Mouse (Mus musculus) heart, adult 8-10 months (tissue): ENCODE measurements around the gene Tbc1d2b. TPM values are rescaled to one million over a fixed set of nuclear protein-coding genes. Genes with fewer than 3 reads are reported as not detected.

Experiments
- DNase-seq: peaks from one replicate; pipeline ENCODE4 v3.0.0; 2022; ENCODE audit warnings: low spot score
- total RNA-seq, 4 experiments: library from RNA; stranded (reverse); gene quantifications; 2 replicates each; pipeline ENCODE4 v1.2.4; 2022

Tbc1d2b gene
- total RNA-seq, 4 experiments from 2014 or later, result 8.7 to 10.3 (median 9.4) TPM

DNA sequence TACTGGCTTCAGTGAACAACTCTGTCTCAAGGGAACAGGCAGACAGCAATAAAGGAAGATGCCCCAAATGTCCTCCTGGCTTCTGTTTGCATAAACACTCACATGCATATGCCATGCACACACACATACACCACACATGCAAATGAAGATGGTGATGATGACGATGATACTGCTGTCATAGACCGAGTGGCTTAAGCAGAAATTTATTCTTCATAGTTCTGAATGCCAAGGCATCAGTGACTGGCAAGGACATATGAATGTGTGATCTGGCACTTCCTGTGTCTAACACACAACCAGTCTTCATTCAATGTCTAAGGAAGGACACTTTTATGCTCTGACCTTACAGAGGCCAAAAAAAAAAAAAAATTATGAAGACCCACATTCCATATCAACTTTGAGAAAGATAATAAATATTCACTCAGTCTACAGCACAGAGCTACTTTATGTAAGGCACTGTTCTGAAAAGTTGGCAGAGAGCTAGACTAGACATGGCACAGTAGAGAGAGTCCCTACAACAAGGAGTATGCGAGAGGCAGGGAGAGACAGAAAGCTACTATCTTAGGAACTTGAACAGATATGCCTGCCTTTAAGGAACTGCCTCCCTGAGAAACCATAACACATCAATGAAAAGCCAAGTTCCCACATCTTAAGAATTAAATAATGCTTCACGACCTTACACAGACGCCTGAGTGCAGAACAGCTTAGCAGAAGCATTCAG lies 5.1 kb downstream of the Tbc1d2b start:
- DNase-seq, result no peak

DNA sequence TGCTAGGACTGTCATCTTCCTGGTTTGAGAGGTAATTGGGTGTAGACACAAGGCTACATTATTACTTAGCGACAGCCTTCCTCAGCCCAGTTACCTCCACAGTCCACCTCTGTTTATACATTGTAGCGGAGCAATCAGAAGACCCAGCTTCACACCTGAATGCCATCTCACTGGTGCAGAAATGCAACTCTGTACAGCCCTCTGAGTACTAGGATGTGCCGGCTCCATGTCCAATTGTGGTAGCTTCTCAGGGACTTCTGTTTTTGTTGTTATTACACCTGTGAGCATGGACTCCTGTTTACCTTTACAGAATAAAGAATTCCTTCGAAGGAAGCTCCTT lies 7.3 kb downstream of the Tbc1d2b start:
- no peak for DNase-seq

DNA sequence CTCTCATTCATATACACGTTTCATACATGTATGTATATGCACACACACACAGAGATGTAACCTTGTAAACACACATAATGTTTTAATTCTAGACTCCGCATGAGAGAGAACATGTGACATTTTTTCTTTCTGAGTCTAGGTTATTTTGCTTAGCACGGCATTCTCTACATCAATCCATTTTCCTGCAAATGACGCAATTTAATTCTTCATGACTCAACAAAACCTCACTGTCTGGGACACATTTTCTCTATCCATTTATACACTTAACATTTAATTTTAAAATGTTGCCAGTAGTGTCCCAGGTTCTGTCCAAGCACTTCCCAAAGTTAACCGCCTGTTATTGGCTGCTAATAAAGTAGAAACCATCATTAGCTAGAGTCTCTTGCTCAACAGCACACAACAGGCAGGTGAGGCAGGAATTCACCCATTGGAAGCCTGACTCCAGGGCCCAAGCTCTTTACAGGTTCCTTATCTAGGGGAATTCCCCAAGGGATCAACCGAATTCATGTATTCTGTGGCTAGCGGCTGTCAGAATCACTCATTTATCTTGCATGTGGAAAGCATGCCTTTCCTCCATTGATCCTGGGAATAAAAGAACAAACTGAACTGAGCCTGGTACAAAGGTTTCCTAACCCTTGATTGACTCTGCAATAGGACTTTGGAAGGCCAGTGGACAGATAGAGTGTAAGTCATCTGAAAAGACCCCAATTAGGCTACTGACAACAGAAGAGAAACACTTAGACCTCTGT lies 7.8 kb downstream of the Tbc1d2b start:
- DNase-seq, result no peak

DNA sequence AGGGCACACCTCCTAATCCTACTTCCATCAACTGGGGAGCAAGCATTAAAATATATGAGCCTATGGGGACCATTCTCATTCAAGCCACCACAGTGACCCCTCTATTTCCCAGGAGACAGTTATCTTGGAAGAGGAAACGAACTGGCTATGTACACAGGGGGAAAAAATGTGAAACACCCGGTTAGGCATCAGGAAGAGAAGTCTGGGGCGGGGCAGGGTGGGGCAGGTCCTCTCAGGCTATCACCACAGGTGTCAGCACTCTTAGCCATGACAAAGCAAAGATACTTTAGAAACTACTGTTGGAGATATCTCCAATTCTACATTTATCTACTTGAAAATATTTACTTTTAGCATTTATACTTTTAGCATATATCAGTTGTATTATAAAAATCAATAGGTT lies 8.5 kb downstream of the Tbc1d2b start:
- no peak for DNase-seq

DNA sequence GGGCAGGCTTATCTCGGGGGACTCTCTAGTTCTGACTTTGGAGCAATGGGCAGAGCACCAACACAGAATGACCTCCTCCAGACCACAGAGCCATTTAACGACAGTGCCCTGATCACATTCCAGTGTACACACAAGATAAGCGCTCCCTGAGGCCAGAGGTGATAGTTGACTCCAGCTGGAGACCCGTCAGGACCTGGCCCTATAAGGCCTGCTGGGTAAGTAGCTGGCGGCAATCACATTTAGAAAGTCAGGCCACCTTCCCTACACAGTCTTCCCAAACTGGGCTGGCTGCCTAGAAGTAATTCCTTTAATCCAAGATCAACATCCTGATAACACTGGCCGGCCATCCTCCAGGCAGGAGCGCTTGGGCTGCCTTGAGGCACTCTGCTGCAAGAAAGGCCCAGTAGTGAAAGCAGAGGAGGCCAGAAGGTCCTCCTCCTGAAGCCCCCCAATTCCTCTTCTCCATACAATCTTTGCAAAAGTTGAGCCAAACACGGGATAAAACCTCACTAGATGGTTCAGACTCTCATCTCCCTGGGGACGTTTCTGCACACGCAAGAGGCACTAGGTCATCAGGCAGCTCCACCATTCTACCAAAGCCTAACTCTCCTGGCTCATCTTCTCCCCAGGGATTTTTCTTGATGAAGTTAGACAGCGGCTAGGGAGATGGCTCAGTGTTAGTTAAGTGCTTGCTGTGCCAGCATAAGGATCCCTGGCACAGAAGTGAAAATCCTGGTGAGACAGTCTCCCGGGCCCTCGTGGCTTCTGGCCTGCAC lies 9.8 kb downstream of the Tbc1d2b start:
- peak; percentile 33 for DNase-seq

DNA sequence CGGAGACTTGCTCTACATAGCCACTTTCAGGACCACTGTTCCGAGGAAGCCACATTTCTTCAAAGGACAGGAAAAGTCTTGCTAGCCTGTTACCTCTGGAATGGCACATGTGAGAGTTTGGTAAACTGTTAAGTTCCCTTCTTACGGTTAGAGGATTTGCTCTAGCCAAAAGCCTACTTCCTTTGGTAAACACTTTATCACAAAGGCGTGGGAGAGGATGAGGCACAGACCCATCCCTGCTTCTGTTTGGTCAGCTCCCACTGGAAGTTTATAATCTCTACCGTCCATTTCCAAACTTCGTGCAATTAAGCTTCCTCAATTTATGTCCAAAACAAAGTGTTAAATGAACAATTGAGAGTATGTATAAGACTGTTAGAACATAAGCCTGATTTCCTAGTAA lies 10.5 kb downstream of the Tbc1d2b start:
- DNase-seq, result no peak

DNA sequence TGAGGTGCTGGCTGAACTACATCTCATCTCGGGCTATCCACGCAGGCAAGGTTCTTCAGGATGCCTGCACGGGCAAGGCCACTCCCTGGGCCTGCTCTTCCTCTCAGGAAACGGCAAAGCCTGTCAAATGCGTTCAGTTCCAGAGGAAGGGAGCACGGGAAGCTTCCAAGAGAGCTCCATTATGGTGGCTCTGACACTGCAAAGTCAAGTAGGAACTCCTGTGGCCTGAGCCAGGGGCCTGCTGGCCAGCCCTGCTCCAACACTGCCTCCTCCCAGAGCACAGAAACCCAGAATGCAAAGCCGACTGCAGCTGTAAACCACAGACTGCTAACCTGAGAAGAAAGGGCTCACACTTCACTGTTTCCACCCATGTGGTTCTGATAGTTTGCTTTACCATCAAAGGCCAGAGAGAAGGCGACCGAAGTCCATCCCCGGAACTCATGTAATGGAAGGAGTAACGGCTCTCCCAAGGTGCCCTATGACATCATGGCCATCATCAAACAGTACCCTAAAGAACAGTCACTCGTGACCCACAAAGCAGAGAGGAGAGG lies 11.1 kb downstream of the Tbc1d2b start:
- peak; percentile 31 for DNase-seq

DNA sequence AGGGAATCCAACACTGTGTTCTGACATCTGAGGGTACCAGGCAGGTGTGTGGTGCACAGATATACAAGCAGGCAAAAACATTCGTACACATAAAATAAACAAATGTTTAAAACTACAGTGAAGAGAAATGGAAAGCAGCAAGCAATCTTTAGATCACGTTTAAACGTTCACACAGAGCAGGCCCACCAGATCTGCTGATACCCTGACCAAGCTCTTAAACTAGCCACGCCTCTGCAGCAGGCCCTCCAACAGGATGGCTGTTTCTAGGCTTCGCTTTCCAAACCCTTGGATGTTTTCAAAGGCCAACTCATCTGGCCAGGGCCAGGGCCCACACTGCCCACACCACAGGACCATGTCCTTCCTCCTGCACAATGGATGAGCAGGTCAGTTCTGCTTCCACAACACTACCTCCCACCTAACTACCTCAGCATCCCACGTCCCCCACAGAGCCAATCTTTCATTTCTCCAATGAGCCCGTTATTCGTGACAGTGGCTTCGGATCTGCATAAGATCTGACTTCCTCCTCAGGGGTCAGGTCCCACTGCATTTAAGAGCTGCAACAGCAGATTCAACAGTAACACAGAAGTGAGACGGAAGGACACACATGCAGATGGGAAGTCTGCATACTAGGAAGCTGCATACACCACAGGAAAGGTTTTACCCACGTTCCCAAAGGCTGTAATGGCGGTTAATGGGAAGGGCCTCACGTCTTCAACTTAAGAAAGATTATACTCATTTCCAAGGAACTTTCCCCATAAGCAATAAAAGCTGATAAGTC lies 12.7 kb downstream of the Tbc1d2b start:
- DNase-seq, result no peak

DNA sequence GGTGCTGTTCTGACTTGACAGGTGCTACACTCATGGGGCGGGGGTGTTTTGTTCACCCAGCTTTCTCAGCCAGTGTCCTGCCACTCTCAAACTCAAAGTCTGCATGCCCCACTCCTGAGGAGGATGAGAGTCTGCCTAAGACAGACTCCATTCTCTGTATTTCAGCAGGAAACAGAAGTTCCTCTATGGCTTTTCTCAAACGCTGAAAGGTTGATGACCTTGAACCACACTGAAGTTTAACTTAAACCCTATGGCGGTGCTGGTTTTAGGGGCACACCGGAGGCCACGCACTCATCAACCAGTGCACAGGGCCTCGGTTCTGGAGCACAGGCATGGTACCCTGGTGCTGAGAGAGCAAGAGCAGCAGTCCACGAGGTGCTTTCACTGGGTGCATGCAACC lies 13.4 kb downstream of the Tbc1d2b start:
- no peak for DNase-seq

DNA sequence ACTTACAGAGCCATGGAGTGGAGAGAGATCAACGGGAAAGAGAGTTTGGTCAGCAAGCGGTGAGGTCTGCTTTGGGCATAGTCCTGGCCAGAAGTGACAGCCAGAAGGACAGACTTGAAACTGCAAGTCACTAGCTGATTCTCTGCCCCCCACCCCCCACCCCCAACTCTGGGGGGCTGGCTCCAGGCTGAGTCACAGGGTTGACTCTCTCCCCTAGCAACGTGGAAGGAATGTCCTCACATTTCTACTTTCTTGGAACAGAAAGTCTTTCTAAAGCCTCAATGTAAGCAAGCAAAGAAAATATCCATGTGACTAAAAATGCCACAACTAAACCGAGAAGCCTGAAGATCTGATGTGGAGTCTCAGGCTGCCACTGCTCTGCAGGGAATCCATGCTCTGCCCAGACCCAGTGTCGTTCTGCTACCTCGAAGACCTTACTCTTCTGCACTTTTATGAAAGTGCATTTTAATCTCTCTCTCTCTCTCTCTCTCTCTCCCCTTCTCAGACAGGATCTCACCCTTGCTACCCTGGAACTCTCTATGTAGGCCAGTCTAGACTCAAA lies 14.7 kb downstream of the Tbc1d2b start:
- DNase-seq, result no peak

DNA sequence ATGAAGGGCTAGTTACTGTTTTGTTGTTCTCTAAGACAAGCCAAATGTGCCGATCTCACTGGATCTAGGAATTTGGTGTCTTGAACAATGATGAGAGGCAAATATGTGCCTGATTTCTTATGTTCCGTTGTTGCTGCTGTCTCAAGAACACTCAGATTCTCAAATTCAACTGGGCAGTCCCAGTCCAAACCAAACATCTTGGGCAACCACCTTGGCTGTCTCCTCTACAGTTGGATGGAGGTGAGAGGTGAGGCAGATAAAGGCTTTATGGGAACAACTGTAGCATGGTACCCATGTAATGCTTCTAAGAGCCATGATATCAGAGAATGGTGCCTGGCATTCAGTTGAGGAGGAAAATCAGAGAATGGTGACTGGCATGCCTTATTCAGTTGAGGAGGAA lies 17.4 kb downstream of the Tbc1d2b start:
- DNase-seq, result no peak

DNA sequence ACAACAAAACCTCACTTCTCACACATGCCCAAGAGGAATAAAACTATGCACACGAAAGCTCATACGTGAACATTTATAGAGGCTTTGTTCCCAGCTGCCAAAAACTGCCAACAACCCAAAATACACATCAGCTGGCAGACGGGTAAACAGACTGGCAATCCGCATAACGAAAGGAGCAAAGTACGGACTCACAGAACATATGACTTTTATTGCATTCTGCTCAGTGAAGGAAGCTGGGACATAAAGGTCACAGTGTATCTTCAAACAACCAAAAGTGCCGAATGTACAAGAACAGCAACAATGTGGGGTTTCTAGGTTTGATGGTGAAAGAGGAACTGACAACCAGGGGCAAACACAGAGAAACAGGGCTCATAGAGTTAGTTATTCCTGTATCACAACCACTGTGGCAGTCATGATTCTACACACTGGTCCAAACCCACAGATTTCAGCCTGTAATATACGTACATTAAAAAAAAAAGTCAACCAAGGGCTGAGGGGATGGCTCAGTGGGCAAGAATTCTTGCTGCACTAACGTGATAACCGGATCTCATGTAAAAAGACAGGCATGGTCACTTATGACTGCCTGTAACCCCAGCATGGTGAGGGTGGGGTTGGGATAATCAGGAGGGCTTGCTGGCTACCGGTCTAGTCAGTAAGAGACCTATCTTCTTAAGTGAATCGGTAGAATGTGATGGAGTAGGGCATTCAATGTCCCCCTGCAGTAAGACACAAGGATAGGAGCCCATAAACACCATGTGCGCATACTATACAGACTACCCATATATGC lies 19.4 kb downstream of the Tbc1d2b start:
- no peak for DNase-seq

DNA sequence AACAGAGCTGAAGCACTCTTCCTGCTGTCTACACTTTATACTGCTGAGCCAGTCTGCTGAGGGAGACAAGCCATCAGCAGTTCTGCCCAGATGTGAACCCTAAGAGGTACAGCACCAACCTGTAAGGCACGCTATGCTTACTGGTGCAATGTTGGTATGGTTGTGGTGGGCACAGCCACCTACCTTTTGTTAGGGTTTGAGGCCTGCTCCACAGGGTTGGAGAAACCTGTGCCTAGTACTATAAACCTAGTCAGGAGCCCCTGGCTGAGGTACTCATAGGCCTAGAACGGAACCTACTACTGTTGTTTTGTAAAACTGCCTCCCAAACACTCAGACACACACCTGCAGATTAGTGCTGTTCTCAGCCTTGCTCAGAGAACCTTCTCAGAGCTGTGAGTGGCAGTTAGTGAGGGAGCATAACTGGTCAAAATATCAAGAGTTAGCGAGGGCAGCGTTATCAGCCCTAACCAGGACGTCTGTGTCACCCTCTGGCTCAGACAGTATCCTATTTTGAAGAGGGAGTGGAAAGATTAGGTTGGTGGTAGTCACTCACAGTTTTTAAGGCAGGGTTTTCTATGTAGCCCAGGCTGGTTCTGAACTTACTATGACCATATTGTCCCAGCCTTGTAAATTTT lies 20.3 kb downstream of the Tbc1d2b start:
- DNase-seq, result no peak

DNA sequence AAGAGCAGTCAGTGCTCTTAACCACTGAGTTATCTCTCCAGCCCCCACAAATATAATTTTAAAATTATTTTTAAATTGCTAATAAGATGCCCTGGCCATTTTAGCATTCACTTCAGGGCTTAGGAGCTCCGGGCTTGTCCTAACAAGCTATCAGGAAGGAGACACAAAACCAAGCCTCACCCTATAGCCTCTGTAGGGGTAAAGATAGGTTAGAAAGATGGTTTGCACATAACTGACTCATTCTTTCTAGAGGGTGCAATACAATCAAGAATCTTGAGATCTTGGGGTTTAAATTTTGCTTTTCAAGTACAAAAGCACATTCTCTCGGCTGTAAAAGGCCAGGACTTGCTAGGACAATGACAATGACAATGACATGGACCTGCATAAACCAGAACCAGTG lies 21.6 kb downstream of the Tbc1d2b start:
- DNase-seq, result no peak

DNA sequence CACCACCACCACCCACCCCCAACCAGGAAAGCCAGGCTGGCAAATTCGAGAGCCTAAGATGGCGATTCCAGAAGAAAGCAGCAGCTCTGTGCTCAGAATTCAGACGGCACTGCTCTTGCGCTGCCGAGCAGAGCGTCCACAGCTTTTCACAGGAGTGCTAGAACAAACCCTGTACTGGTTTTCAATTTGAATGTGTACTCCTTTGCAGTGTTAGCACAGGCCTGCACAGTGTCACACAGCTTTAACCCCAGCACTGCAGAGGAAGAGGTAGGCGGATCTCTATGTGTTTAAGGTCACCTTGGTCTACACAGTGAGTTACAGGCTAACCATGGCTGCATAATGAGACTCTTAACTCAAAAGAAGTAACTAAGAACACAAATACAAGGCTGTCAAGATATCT lies 22.3 kb downstream of the Tbc1d2b start:
- no peak for DNase-seq

DNA sequence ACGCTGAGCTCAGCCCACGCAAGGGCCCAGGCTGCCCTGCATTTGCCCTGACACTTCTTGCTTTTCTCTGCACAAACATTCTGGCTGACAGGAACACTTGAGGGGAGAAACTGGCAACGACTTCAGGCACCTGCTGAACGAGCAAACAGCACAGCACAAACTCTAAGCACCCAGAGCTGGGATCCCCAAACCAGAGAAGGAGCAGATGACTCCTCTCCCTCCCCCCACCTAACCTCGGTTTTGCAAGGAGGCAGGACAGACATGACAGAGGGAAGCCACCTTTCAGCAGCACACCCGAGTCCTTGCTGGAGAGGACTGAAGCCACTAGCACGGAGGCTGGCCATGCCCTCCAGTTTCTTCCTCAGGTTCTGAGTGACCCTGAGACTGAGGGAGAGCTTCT lies 23.3 kb downstream of the Tbc1d2b start:
- DNase-seq, result no peak

DNA sequence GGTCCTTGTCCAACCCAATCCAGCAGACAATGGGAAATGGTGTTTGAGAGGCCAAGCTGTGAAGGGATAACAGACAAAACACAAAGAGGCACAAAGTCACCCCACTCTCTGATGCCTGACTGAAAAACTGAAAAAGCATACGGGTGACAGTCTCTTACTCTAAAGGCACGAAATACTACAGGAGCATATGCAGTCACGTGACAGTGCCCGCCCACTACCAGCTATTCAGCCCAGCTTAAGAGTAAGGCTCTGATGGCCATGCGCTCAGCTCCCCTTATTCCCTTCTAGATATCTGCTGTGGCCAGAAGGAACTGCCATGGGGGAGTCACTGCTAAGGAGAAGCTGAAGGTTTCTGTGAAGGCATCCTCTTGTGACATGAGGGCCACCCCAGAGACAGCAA lies 24.8 kb downstream of the Tbc1d2b start:
- no peak for DNase-seq

DNA sequence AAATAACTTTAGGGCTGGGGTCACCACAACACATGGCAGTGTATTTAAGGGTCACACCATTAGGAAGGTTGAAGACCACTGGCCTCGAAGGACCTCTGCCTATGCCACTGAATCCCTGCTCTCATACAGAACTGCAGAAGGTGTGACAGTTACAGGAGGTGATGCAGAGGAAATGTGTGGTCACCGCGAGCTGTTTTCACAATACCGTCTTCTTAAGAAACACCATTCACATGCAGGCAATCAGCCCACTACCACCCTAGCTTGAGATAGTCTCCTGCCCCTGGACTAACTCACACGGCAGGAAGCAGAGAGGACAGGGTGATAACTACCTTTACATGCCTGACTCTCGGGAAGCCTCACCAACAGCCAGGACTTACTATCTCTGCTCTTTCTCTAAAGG lies 25.4 kb downstream of the Tbc1d2b start:
- DNase-seq, result no peak

DNA sequence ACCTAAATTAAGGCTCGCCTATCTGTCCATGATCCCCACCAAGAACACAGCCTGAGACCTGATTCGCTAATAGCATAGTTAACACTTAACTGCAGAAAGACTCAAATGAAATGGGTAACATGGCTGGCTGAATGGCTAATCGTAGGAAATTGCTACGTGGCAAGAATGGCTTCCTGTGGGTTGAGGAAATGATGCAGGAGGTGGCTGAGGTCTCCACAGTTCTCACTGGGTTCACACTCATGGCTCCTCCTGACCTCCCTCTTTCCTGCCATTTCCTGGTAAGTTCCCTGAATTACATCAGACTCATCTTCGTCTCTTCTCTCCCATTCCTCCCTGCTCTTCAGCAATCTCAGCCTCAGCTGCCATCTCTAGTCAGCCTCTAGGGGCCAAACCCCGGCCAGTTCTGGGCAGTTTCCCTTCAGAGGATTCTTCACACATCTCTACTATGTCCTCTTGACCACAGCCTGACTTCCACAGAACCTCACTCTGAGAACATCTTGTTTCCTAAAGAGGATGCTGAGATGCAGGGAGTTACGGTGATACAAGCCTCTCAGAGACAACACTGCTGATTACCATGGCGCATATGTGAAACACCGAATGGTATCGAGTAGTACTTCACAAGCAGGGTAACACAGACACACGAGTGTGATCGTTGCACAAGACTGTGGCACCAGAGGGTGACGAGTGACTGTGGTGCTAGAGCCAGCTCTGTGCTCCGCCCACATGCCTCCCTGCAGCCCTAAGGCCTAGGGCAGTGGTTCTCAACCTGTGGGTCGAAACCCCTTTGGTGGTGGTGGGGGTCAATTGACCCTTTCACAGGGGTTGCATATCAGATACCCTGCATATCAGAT lies 26.1 kb downstream of the Tbc1d2b start:
- DNase-seq, result no peak
